Mouse (Mus musculus) CH12.LX (cell line): ENCODE measurements at regions not wholly inside any gene's neighbourhood (a gene's known extent, or its start where the extent isn't known, plus 50 kb on each side); places are given as distances from the start of the nearest gene placed in this dataset.

Source experiments
- DNase-seq: peaks from one replicate; pipeline ENCODE4 v3.0.0-alpha.2; 2013; ENCODE audit errors: extremely low read depth
- H3K27ac ChIP-seq: 2 replicates; pipeline ENCODE4 v1.5.1; 2012; ENCODE audit warnings: low read depth, mild to moderate bottlenecking, control low read depth, moderate library complexity; ENCODE audit not compliant: insufficient read depth
- H3K27me3 ChIP-seq: replicated peaks from 2 replicates; pipeline ENCODE3; 2012; ENCODE audit warnings: inconsistent platforms
- H3K36me3 ChIP-seq, 2 experiments: replicated peaks in 1 of 2; 2 replicates each; pipeline versions ENCODE3 to v1.6.1; 2012; ENCODE audit warnings: inconsistent platforms in 1 of 2, low read length in 1 of 2, mild to moderate bottlenecking in 1 of 2, mixed read lengths in 1 of 2, moderate library complexity in 1 of 2; ENCODE audit not compliant: control insufficient read depth in 1 of 2, insufficient read depth in 1 of 2
- H3K4me1 ChIP-seq, 2 experiments: 2 replicates each; pipeline ENCODE4 v1.6.1; 2012; ENCODE audit warnings: inconsistent platforms in 1 of 2, moderate library complexity in 1 of 2; ENCODE audit not compliant: insufficient read depth in 2 of 2, control insufficient read depth in 1 of 2
- H3K4me2 ChIP-seq: 2 replicates; pipeline ENCODE4 v1.6.1; 2012; ENCODE audit warnings: low read depth, mild to moderate bottlenecking, control low read depth; ENCODE audit not compliant: poor library complexity, insufficient read depth, severe bottlenecking
- H3K4me3 ChIP-seq, 3 experiments: fragments of 150-350 bp in 1 of 3; sonication (generic) in 1 of 3; replicated peaks in 1 of 3; 2 replicates each; pipeline versions ENCODE3 to v1.5.1; 2011 to 2012; ENCODE audit warnings: low read depth in 2 of 3, low read length in 2 of 3, mild to moderate bottlenecking in 2 of 3, moderate library complexity in 2 of 3, control low read depth in 1 of 3, improper control_type of control experiment in 1 of 3, inconsistent platforms in 1 of 3, mixed read lengths in 1 of 3; ENCODE audit not compliant: poor library complexity in 1 of 3
- H3K79me2 ChIP-seq: replicated peaks from 2 replicates; pipeline ENCODE4 v1.6.1; 2012; ENCODE audit warnings: mild to moderate bottlenecking, moderate library complexity; ENCODE audit not compliant: control insufficient read depth, poor library complexity, insufficient read depth, severe bottlenecking; ENCODE audit errors: extremely low read depth
- H3K9ac ChIP-seq: 2 replicates; pipeline ENCODE4 v1.6.1; 2012; ENCODE audit warnings: low read depth, mild to moderate bottlenecking, control low read depth, moderate library complexity; ENCODE audit not compliant: insufficient read depth
- H3K9me3 ChIP-seq: replicated peaks from 2 replicates; pipeline ENCODE3; 2012; ENCODE audit warnings: low read length, inconsistent platforms, mixed read lengths
- CHD1 ChIP-seq: IDR thresholded peaks from 2 replicates; pipeline ENCODE4 v1.6.1; 2012; ENCODE audit warnings: low read depth, low read length, improper control_type of control experiment, inconsistent platforms
- CTCF ChIP-seq, 2 experiments: IDR thresholded peaks in 1 of 2; conservative IDR thresholded peaks in 1 of 2; 2 replicates each; pipeline ENCODE4 v1.5.1; 2011 to 2012; ENCODE audit warnings: low read depth in 2 of 2, low read length in 2 of 2, improper control_type of control experiment in 1 of 2, inconsistent platforms in 1 of 2, mild to moderate bottlenecking in 1 of 2, moderate library complexity in 1 of 2
- E2F4 ChIP-seq: IDR thresholded peaks from 2 replicates; pipeline ENCODE4 v1.6.1; 2011; ENCODE audit warnings: low read depth, low read length, improper control_type of control experiment; ENCODE audit not compliant: insufficient replicate concordance
- ELF1 ChIP-seq: IDR thresholded peaks from 2 replicates; pipeline ENCODE4 v1.6.1; 2014; ENCODE audit warnings: low read depth, mild to moderate bottlenecking, inconsistent platforms, low read length, improper control_type of control experiment
- ETS1 ChIP-seq: conservative IDR thresholded peaks from 2 replicates; pipeline ENCODE4 v1.6.1; 2012; ENCODE audit warnings: low read depth, mild to moderate bottlenecking, inconsistent platforms, low read length, improper control_type of control experiment, moderate library complexity
- HCFC1 ChIP-seq: IDR thresholded peaks from 2 replicates; pipeline ENCODE4 v1.6.1; 2012; ENCODE audit warnings: low read depth, mild to moderate bottlenecking, inconsistent platforms, low read length, improper control_type of control experiment
- IRF4 ChIP-seq: IDR thresholded peaks from 2 replicates; pipeline ENCODE4 v1.6.1; 2014; ENCODE audit warnings: low read depth, mild to moderate bottlenecking, inconsistent platforms, low read length, improper control_type of control experiment
- JUND ChIP-seq: conservative IDR thresholded peaks from 2 replicates; pipeline ENCODE4 v1.6.1; 2011; ENCODE audit warnings: low read depth, low read length, improper control_type of control experiment
- KAT2A ChIP-seq: IDR thresholded peaks from 2 replicates; pipeline ENCODE4 v1.6.1; 2012; ENCODE audit warnings: low read length, improper control_type of control experiment, inconsistent platforms; ENCODE audit not compliant: insufficient replicate concordance
- MAFK ChIP-seq: IDR thresholded peaks from 2 replicates; pipeline ENCODE4 v1.6.1; 2011; ENCODE audit warnings: low read length, improper control_type of control experiment; ENCODE audit not compliant: insufficient replicate concordance
- MAX ChIP-seq: IDR thresholded peaks from 2 replicates; pipeline ENCODE4 v1.6.1; 2011; ENCODE audit warnings: low read length, improper control_type of control experiment
- MEF2A ChIP-seq: IDR thresholded peaks from 2 replicates; pipeline ENCODE4 v1.6.1; 2014; ENCODE audit warnings: low read depth, mild to moderate bottlenecking, inconsistent platforms, low read length, improper control_type of control experiment, borderline replicate concordance
- MXI1 ChIP-seq: IDR thresholded peaks from 2 replicates; pipeline ENCODE4 v1.6.1; 2011; ENCODE audit warnings: mild to moderate bottlenecking, low read depth, low read length, improper control_type of control experiment
- NELFE ChIP-seq: IDR thresholded peaks from 2 replicates; pipeline ENCODE4 v1.6.1; 2011; ENCODE audit warnings: low read depth, low read length, improper control_type of control experiment
- PAX5 ChIP-seq: IDR thresholded peaks from 2 replicates; pipeline ENCODE4 v1.6.1; 2012; ENCODE audit warnings: low read length, inconsistent platforms, mixed read lengths
- POLR2AphosphoS2 ChIP-seq: IDR thresholded peaks from 2 replicates; pipeline ENCODE4 v1.6.1; 2011; ENCODE audit warnings: low read depth, low read length, improper control_type of control experiment
- RAD21 ChIP-seq: IDR thresholded peaks from 2 replicates; pipeline ENCODE4 v1.6.1; 2011; ENCODE audit warnings: low read depth, mild to moderate bottlenecking, low read length, improper control_type of control experiment, moderate library complexity
- RCOR1 ChIP-seq: conservative IDR thresholded peaks from 2 replicates; pipeline ENCODE4 v1.6.1; 2012; ENCODE audit warnings: low read depth, mild to moderate bottlenecking, inconsistent platforms, low read length, improper control_type of control experiment
- SIN3A ChIP-seq: IDR thresholded peaks from 2 replicates; pipeline ENCODE4 v1.6.1; 2012; ENCODE audit warnings: low read length, improper control_type of control experiment, inconsistent platforms
- SMC3 ChIP-seq: IDR thresholded peaks from 2 replicates; pipeline ENCODE4 v1.6.1; 2011; ENCODE audit warnings: low read depth, low read length, improper control_type of control experiment
- USF1 ChIP-seq: IDR thresholded peaks from 2 replicates; pipeline ENCODE4 v1.6.1; 2014; ENCODE audit warnings: low read depth, mild to moderate bottlenecking, inconsistent platforms, low read length, improper control_type of control experiment
- USF2 ChIP-seq: conservative IDR thresholded peaks from 2 replicates; pipeline ENCODE4 v1.6.1; 2011; ENCODE audit warnings: low read depth, low read length, improper control_type of control experiment
- ZKSCAN1 ChIP-seq: IDR thresholded peaks from 2 replicates; pipeline ENCODE4 v1.6.1; 2012; ENCODE audit warnings: low read depth, inconsistent platforms, low read length, improper control_type of control experiment, borderline replicate concordance
- ZNF384 ChIP-seq: IDR thresholded peaks from 2 replicates; pipeline ENCODE4 v1.6.1; 2012; ENCODE audit warnings: low read depth, low read length, improper control_type of control experiment, inconsistent platforms
- dilution Hi-C: fragments of 300-500 bp; cut with MboI; formaldehyde crosslinking; loops from 2 replicates; pipeline ENCODE4 v1.14.3; 2020; ENCODE audit warnings: low sequenced_read_pairs; ENCODE audit not compliant: extremely low pct_unique_long_range_greater_than_20kb, extremely low pct_ligation_motif_present
- in situ Hi-C: fragments of 300-500 bp; cut with MboI; formaldehyde crosslinking; loops from 3 replicates; pipeline ENCODE4 v1.14.3; 2019; ENCODE audit warnings: low sequenced_read_pairs, low pct_ligation_motif_present, low pct_unique_long_range_greater_than_20kb, mixed read lengths

DNA sequence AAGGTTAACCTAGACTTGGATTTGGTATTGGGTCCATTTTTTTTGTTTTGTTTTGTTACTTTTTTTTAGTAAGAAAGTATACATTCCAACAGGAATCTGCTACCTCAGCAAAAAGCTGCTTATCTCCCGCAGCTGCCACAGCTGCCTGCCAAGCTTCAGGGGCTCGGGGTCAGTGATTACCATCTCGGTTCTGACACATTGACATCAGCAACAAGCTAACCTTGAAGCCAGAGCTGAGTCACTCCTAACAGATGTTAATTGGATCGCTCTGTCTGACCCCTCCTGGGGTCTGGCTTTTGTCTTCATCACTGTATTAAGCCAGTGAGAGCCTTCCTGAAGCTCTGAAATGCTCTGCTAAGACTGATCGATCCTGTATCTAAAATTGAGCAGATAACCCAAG is 292.1 kb downstream of the Agtpbp1 start:
- dilution Hi-C loops = no loop called here
- no peak for DNase-seq
- H3K4me1 ChIP-seq = no peaks in the 10 kb centered on the region
- no peak overlapping the region for H3K9ac ChIP-seq
- no peak overlapping the region for H3K4me3 ChIP-seq
- no peaks in the 10 kb centered on the region for H3K36me3 ChIP-seq
- no peaks in the 10 kb centered on the region for H3K27me3 ChIP-seq
- no peak overlapping the region for H3K4me2 ChIP-seq
- in situ Hi-C loops = no loop called here
- peaks cover 75% of the 10 kb centered on the region for H3K9me3 ChIP-seq
- H3K27ac ChIP-seq = no peak overlapping the region
- H3K79me2 ChIP-seq = no peaks in the 10 kb centered on the region
- TF ChIP-seq KAT2A (no peak), USF2 (no peak), E2F4 (no peak), CTCF (conservative IDR thresholded peaks at IDR 0.05 in 1 of 2, IDR thresholded peaks at IDR 0.05 in 1 of 2; ENCODE audit: low read depth in 2 of 2, low read length in 2 of 2) (no peak), RAD21 (no peak), SIN3A (no peak), MAFK (no peak), ZNF384 (no peak), RCOR1 (no peak), SMC3 (no peak), NELFE (no peak), USF1 (no peak), PAX5 (no peak), ETS1 (no peak)

DNA sequence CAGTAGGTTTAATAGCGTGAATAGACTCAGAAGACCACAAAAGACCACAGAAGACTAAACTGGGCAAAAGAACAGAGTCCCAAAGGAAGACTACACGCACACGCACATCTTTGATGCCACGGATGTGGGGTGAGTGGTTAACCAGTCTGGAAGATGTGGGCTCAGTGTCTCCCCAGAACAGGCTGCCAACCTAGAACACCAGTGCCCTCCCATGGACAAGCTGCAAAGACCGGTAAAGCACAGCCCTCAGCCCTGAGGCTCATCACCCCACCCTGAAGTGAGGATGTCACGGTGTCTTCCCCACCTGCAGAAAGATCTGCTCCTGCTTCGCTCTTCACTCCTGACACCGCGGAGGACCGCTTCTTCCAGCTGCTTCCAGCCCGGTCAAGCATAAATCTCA is 295.9 kb downstream of the Agtpbp1 start:
- Histone ChIP-seq H3K36me3 (no peaks in the 10 kb centered on the region), H3K79me2 (no peaks in the 10 kb centered on the region), H3K27me3 (no peaks in the 10 kb centered on the region), H3K4me2 (no peak overlapping the region), H3K4me1 (no peaks in the 10 kb centered on the region)
- no peak for DNase-seq
- no peak for TF ChIP-seq ZKSCAN1
- TF ChIP-seq POLR2AphosphoS2 = no peak
- no peak for TF ChIP-seq MEF2A
- no peak for TF ChIP-seq IRF4
- TF ChIP-seq USF2 = no peak
- no peak for TF ChIP-seq JUND
- no peak for TF ChIP-seq ZNF384
- no peak for TF ChIP-seq CHD1
- no peak for TF ChIP-seq HCFC1
- no peak for TF ChIP-seq MAFK
- no peak for TF ChIP-seq MXI1
- no peak for TF ChIP-seq MAX
- no peak for TF ChIP-seq ELF1
- TF ChIP-seq, all 38 proteins: peak for 0
- Histone ChIP-seq H3K9me3 (peaks cover 68% of the 10 kb centered on the region), H3K4me3 (no peak overlapping the region), H3K27ac (no peak overlapping the region), H3K9ac (no peak overlapping the region)
- in situ Hi-C loops (no loop called here), dilution Hi-C loops (no loop called here)
